Mouse (Mus musculus) megakaryocyte, embryonic 14.5 days (primary cell): ENCODE data around the gene Fnip1.

Experiments
- FLI1 ChIP-seq: IDR thresholded peaks from 2 replicates; pipeline ENCODE4 v1.6.1; 2012; ENCODE audit warnings: low read length, inconsistent platforms, mixed read lengths
- GATA1 ChIP-seq: IDR thresholded peaks from 3 replicates; pipeline ENCODE4 v1.6.1; 2012; ENCODE audit warnings: mixed read lengths, low read length, inconsistent platforms, borderline replicate concordance

DNA sequence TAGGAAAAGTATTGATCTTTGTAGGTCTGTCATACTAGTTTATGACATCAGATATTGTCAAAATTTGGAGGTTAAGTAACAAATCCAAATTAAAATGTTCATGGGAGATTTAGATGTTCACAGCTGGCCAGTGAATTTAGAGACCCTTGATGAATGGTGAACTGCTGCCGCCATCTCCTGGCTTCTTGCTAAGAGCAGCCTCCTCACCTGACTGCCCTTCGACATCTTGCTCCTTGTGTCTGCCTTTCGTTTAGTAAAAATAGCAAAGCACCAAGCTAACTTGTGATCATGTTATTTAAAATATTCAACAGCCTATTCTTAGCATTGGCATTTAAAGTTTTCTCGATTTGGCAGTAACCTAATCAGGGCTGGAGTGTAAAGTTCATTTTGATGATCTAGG lies 15.0 kb upstream of the Fnip1 start:
- TF ChIP-seq GATA1 (no peak), FLI1 (no peak)
